Mouse (Mus musculus) urinary bladder, postnatal 4 days (tissue): ENCODE data around the gene Fermt2.

Experiments
- DNase-seq, 2 experiments: peaks; one replicate each; pipeline ENCODE4 v3.0.0; 2021 to 2022; ENCODE audit warnings: low spot score in 2 of 2

The Fermt2 gene

GRCm38 (mm10) chr14:45438931-45439275 lies 91.0 kb downstream of the Fermt2 start:
- no peak for DNase-seq

- no peak for DNase-seq
These were observed 91.5 kb downstream of the Fermt2 start for GRCm38 (mm10) chr14:45438250-45438930.

GRCm38 (mm10) chr14:45434220-45434619 lies 95.7 kb downstream of the Fermt2 start:
- DNase-seq = no peak

GRCm38 (mm10) chr14:45432003-45432402 lies 97.9 kb downstream of the Fermt2 start:
- DNase-seq = no peak

GRCm38 (mm10) chr14:45430066-45430842 lies 99.7 kb downstream of the Fermt2 start:
- DNase-seq = no peak

GRCm38 (mm10) chr14:45423220-45423619 lies 106.7 kb downstream of the Fermt2 start:
- DNase-seq = no peak

- no peak for DNase-seq
These were observed 107.5 kb downstream of the Fermt2 start for GRCm38 (mm10) chr14:45422371-45422770.

GRCm38 (mm10) chr14:45419323-45419722 lies 110.6 kb downstream of the Fermt2 start:
- DNase-seq = no peak

GRCm38 (mm10) chr14:45418553-45418952 lies 111.4 kb downstream of the Fermt2 start:
- no peak for DNase-seq

GRCm38 (mm10) chr14:45416265-45416664 lies 113.7 kb downstream of the Fermt2 start:
- DNase-seq = peak in 1 of 2 experiments; percentile 13
